Mouse (Mus musculus): ENCODE measurements around the gene Zfp942. TPM values are rescaled to one million over a fixed set of nuclear protein-coding genes. Genes with fewer than 3 reads are reported as not detected.

Gene Zfp942
- polyA plus RNA-seq (2012; rRNA removed), result 8.2 and 8.4 TPM in 2 replicates

- peak; percentile 84 for DNase-seq (ENCODE audit: low read depth)
Observed at GRCm38 (mm10) chr17:21962107-21962907, at the start of gene Zfp942, which contains the start of gene Zfp943. Zfp942 (minus strand) TSS chr17:21962464. Zfp943 (plus strand) TSS chr17:21962552.

- no peak for TF ChIP-seq POLR2A (IDR thresholded peaks at IDR 0.05; ENCODE audit: borderline replicate concordance, extremely low read depth, insufficient read depth, insufficient read length, poor library complexity, severe bottlenecking)
- TF ChIP-seq CTCF (IDR thresholded peaks at IDR 0.05; ENCODE audit: borderline replicate concordance, extremely low read depth, insufficient read depth, insufficient read length), result no peak
- DNase-seq (ENCODE audit: low read depth), result peak; percentile 5
Observed at GRCm38 (mm10) chr17:21963302-21963701, 1.0 kb upstream of the Zfp942 start.

GRCm38 (mm10) chr17:21909456-21910052 lies 52.7 kb downstream of the Zfp942 start, which contains the start of gene Zfp995:
Zfp995 (minus strand) TSS chr17:21909926.
- DNase-seq (ENCODE audit: low read depth), result peak; percentile 84

GRCm38 (mm10) chr17:21909039-21909438 lies 53.2 kb downstream of the Zfp942 start:
- TF ChIP-seq CTCF (IDR thresholded peaks at IDR 0.05; ENCODE audit: borderline replicate concordance, extremely low read depth, insufficient read depth, insufficient read length) (no peak), POLR2A (IDR thresholded peaks at IDR 0.05; ENCODE audit: borderline replicate concordance, extremely low read depth, insufficient read depth, insufficient read length, poor library complexity, severe bottlenecking) (no peak)

More at GRCm38 (mm10) chr17:21909039-21909438, 53.2 kb downstream of the Zfp942 start:
- no peak for DNase-seq (ENCODE audit: low read depth)

Other genes starting within 250 kb of the Zfp942 start
- 6.6 and 10.3 TPM in 2 replicates for gene Zfp229, start 231.7 kb downstream of the Zfp942 start, polyA plus RNA-seq (2012; rRNA removed)
- 1.1 and 1.3 TPM in 2 replicates for gene Zfp820, start 116.7 kb downstream of the Zfp942 start, polyA plus RNA-seq (2012; rRNA removed)
- 4.2 and 5.6 TPM in 2 replicates for gene Zfp995, start 52.5 kb downstream of the Zfp942 start, polyA plus RNA-seq (2012; rRNA removed)
- gene Zfp943, start 88 bp upstream of the Zfp942 start, polyA plus RNA-seq (2012; rRNA removed), result 11.3 and 13.0 TPM in 2 replicates
- 0.88 and 0.91 TPM in 2 replicates for gene Zfp947, start 203.7 kb upstream of the Zfp942 start, polyA plus RNA-seq (2012; rRNA removed)

Data from brain, embryonic 14.5 days (tissue).